18 mouse cellular contexts compared by ENCODE assay signal in the genomic region with DNA sequence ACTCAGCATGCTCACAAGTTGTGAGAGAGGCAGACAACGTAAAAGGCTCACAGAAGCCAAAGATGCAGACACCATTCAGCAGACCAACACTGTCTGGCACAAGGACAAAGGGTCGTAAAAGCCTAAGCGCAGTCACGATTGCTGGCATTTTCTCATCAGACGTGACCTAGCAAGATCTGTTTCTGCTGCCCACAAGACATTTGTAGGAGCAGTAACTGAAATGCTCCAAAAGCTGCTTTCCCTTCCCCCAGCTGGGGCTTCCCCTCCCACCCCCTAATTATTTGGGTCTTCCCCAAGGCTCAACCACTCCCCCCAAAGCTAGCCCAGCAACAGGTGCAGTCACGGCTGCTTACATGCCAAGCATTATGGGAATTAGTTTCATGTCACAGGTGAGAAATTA. TPM values are rescaled to one million over a fixed set of nuclear protein-coding genes. Genes with fewer than 3 reads are reported as not detected.
DNase-seq lines count a peak whose midpoint lies in the region; ATAC-seq lines count a peak whose summit lies in the region.
"Had no signal": no experiment of that assay in that cellular context is flagged by ENCODE, and none has a peak within 500 bp of the region (broad histone marks: within the 10 kb centered on the region; RNA-seq: fewer than 3 reads in every experiment).

No protein-coding gene starts in this region.

- 0 out of 2 replicates have a peak, but pooled peaks cover 4% of the 10 kb centered on the region for H3K4me1 ChIP-seq in neural tube, embryonic 12.5 days
- no peaks in the 10 kb centered on the region for H3K4me1 ChIP-seq in limb, embryonic 13.5 days
- no peaks in the 10 kb centered on the region for H3K4me1 ChIP-seq in kidney, embryonic 15.5 days
- no peaks in the 10 kb centered on the region for H3K4me1 ChIP-seq in forebrain, embryonic 11.5 days (replicated peaks; ENCODE audit: control insufficient read depth, insufficient read depth, low read length)
- H3K4me1 ChIP-seq: hindbrain, embryonic 10.5 days; liver, embryonic 13.5 days; lung, embryonic 15.5 days; midbrain, embryonic 15.5 days had no signal

- WGBS in neural tube, embryonic 12.5 days, result 21% methylated on average over 6 of the region's 6 CpGs
- WGBS in limb, embryonic 13.5 days, result 28% methylated on average over 6 of the region's 6 CpGs
- WGBS in kidney, embryonic 15.5 days, result 28% methylated on average over 6 of the region's 6 CpGs
- WGBS in forebrain, embryonic 11.5 days, result 65% methylated on average over 6 of the region's 6 CpGs

- H3K27ac ChIP-seq in neural tube, embryonic 12.5 days, result no peak overlapping the region
- no peak overlapping the region for H3K27ac ChIP-seq in limb, embryonic 13.5 days
- H3K27ac ChIP-seq in kidney, embryonic 15.5 days, result no peak overlapping the region
- no peak overlapping the region for H3K27ac ChIP-seq in forebrain, embryonic 11.5 days (ENCODE audit: low read depth, low read length)
- H3K27ac ChIP-seq: heart, adult 2 months; hindbrain, embryonic 10.5 days; liver, embryonic 13.5 days; lung, embryonic 15.5 days; midbrain, embryonic 15.5 days had no signal

- ATAC-seq in neural tube, embryonic 12.5 days (ENCODE audit: low FRiP score, low read depth), result 0 out of 2 replicates have a peak, but pooled peaks have one; percentile 17
- ATAC-seq in limb, embryonic 13.5 days (ENCODE audit: low FRiP score, low read depth), result peak; percentile 32; the same call in 1 of the 2 replicates
- ATAC-seq in kidney, embryonic 15.5 days (replicated peaks; ENCODE audit: low FRiP score), result no peak
- ATAC-seq in forebrain, embryonic 11.5 days (replicated peaks; ENCODE audit: low FRiP score), result no peak
- ATAC-seq: inflammation-experienced regulatory T-cells, adult 6 months; midbrain, embryonic 15.5 days had no signal

- H3K27me3 ChIP-seq in neural tube, embryonic 12.5 days (replicated peaks), result no peaks in the 10 kb centered on the region
- no peaks in the 10 kb centered on the region for H3K27me3 ChIP-seq in limb, embryonic 13.5 days
- H3K27me3 ChIP-seq in splenic B cell, adult 2 months (ENCODE audit: control insufficient read depth, insufficient read depth, low read length, poor library complexity, severe bottlenecking), result no peaks in the 10 kb centered on the region
- H3K27me3 ChIP-seq in kidney, embryonic 15.5 days, result no peaks in the 10 kb centered on the region
- H3K27me3 ChIP-seq in forebrain, embryonic 11.5 days (ENCODE audit: control insufficient read depth, insufficient read depth, low read length), result no peaks in the 10 kb centered on the region
- H3K27me3 ChIP-seq: liver, embryonic 13.5 days; lung, embryonic 15.5 days; midbrain, embryonic 15.5 days had no signal

- no peak overlapping the region for H3K9ac ChIP-seq in neural tube, embryonic 12.5 days
- H3K9ac ChIP-seq in limb, embryonic 13.5 days, result no peak overlapping the region
- no peak overlapping the region for H3K9ac ChIP-seq in kidney, embryonic 15.5 days
- H3K9ac ChIP-seq in forebrain, embryonic 11.5 days (ENCODE audit: low read length), result no peak overlapping the region
- H3K9ac ChIP-seq: liver, embryonic 13.5 days; lung, embryonic 15.5 days; midbrain, embryonic 15.5 days had no signal

- no peak overlapping the region for H3K4me3 ChIP-seq in neural tube, embryonic 12.5 days
- no peak overlapping the region for H3K4me3 ChIP-seq in limb, embryonic 13.5 days
- no peak overlapping the region for H3K4me3 ChIP-seq in kidney, embryonic 15.5 days (replicated peaks)
- H3K4me3 ChIP-seq in forebrain, embryonic 11.5 days (ENCODE audit: low read depth, low read length), result no peak overlapping the region
- H3K4me3 ChIP-seq: heart, adult 2 months; hindbrain, embryonic 10.5 days; liver, embryonic 13.5 days; lung, embryonic 15.5 days; midbrain, embryonic 15.5 days had no signal

- peak overlapping the region; percentile 40; the same call in 1 of the 2 replicates for H3K4me2 ChIP-seq in neural tube, embryonic 12.5 days (replicated peaks)
- no peak overlapping the region for H3K4me2 ChIP-seq in limb, embryonic 13.5 days (replicated peaks)
- H3K4me2 ChIP-seq in kidney, embryonic 15.5 days, result no peak overlapping the region
- no peak overlapping the region for H3K4me2 ChIP-seq in forebrain, embryonic 11.5 days (ENCODE audit: low read depth, low read length, severe bottlenecking)
- H3K4me2 ChIP-seq: liver, embryonic 13.5 days; lung, embryonic 15.5 days; midbrain, embryonic 15.5 days had no signal

- no peaks in the 10 kb centered on the region; the same call in 1 of the 2 replicates for H3K9me3 ChIP-seq in neural tube, embryonic 12.5 days
- no peaks in the 10 kb centered on the region for H3K9me3 ChIP-seq in limb, embryonic 13.5 days
- H3K9me3 ChIP-seq in kidney, embryonic 15.5 days (replicated peaks), result no peaks in the 10 kb centered on the region
- H3K9me3 ChIP-seq in forebrain, embryonic 11.5 days (ENCODE audit: control insufficient read depth, low read length), result no peaks in the 10 kb centered on the region
- H3K9me3 ChIP-seq: liver, embryonic 13.5 days; lung, embryonic 15.5 days; midbrain, embryonic 15.5 days had no signal

- DNase-seq in heart, adult 11 months, result peak; percentile 70
- no peak for DNase-seq in heart, adult 18-20 months
- no peak for DNase-seq in neural tube, embryonic 10.5 days (ENCODE audit: extremely low spot score, low spot score)
- peak; percentile 56 for DNase-seq in splenic B cell, adult 2 months (ENCODE audit: low read depth, low spot score)
- no peak for DNase-seq in forebrain, embryonic 11.5 days (ENCODE audit: low spot score)
- DNase-seq: cerebellum, adult 8-10 months; heart, adult 2 months; kidney, adult 9 months; liver, embryonic 13.5 days; right cerebral cortex, postnatal 25 days; thymus, adult 18-20 months had no signal

- no peaks in the 10 kb centered on the region for H3K36me3 ChIP-seq in neural tube, embryonic 12.5 days
- H3K36me3 ChIP-seq in limb, embryonic 13.5 days, result no peaks in the 10 kb centered on the region
- H3K36me3 ChIP-seq in splenic B cell, adult 2 months (ENCODE audit: control insufficient read depth, insufficient read depth, low read length, poor library complexity, severe bottlenecking), result no peaks in the 10 kb centered on the region
- H3K36me3 ChIP-seq in kidney, embryonic 15.5 days, result no peaks in the 10 kb centered on the region
- no peaks in the 10 kb centered on the region for H3K36me3 ChIP-seq in forebrain, embryonic 11.5 days (ENCODE audit: control insufficient read depth, insufficient read depth, low read length)
- H3K36me3 ChIP-seq: hindbrain, embryonic 10.5 days; liver, embryonic 13.5 days; lung, embryonic 15.5 days; midbrain, embryonic 15.5 days had no signal

RNA-seq across cellular contexts. Expression of gene Dph5, which starts 12.1 kb away (rescaled TPM):
- 1 to 10 TPM; 7.2 to 9.8 TPM for total RNA-seq in heart, adult 18-20 months (2021)
- polyA plus RNA-seq in neural tube, embryonic 12.5 days (2016; fragmentation: Nextera tagmentation; extraction: Ambion mirVana), result 28.0 and 28.9 TPM in 2 replicates
- 25.5 and 29.8 TPM in 2 replicates for polyA plus RNA-seq in limb, embryonic 13.5 days (2015; fragmentation: Nextera tagmentation; extraction: Ambion mirVana)
- polyA plus RNA-seq in kidney, embryonic 15.5 days (2015; fragmentation: Nextera tagmentation; extraction: Ambion mirVana), result 27.4 and 28.4 TPM in 2 replicates
- 26.2 and 30.8 TPM in 2 replicates for polyA plus RNA-seq in forebrain, embryonic 11.5 days (2014; fragmentation: Nextera tagmentation; extraction: Ambion mirVana)

Comparison
In these comparisons a context has a peak if more than half of its experiments do, and no peak if none do; other contexts are left out.
1. DNase-seq: peak in heart, adult 11 months (single experiment) and splenic B cell, adult 2 months (single experiment); none in heart, adult 18-20 months (0 of 2), neural tube, embryonic 10.5 days (single experiment) and forebrain, embryonic 11.5 days (single experiment).
2. ATAC-seq: peak in neural tube, embryonic 12.5 days (single experiment) and limb, embryonic 13.5 days (single experiment); none in kidney, embryonic 15.5 days (single experiment) and forebrain, embryonic 11.5 days (single experiment).